Mouse (Mus musculus) activated CD4-positive, CD25-positive, alpha-beta regulatory T cell (primary cell): ENCODE results near the gene Zcchc7. TPM values are rescaled to one million over a fixed set of nuclear protein-coding genes. Genes with fewer than 3 reads are reported as not detected.

Experiments
- polyA plus RNA-seq, 2 experiments: library from polyadenylated mRNA; unstranded; fragments of 100-300 nt; shearing (Covaris generic); gene quantifications; one replicate each; pipeline ENCODE4 v1.2.1; 2017

The Zcchc7 gene
- 10 to 100 TPM; 68.6 to 87.7 TPM for polyA plus RNA-seq

DNA sequence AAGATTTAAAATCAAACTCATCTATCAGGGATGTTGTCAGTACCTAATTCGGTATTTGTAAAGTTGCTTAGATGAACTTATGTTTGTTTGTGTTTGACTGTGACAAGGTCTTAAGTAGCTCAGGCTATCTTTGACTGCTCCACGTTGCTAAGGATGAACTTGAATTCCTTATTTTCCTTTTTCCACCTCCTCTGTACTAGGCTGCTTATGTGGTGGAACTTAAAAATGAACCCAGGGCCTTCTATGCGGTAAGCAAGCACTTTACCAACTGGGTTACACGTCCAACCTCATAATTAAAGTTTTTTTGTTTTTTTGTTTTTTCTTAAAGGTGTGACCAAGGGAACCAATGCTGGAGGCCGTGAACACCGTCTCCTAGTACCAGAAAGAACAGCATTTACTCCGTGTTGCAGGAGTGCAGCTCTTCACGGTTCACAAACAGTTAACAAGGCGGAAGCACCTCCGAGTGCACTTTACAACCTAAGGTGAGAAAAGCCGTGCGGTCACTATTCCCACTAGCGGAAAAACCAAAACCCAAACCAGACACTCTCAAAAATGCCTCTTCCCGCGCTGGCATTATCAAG lies at the start of gene Zcchc7:
Gene Zcchc7 (plus strand): TSS at position 325 of the 581 bp plus-strand sequence.

GRCm38 (mm10) chr4:44709740-44710700 lies 45.7 kb upstream of the Zcchc7 start, which contains the start of gene Pax5:
Pax5 (minus strand) TSS chr4:44710487.

GRCm38 (mm10) chr4:44981280-44981973 lies 225.8 kb downstream of the Zcchc7 start, which contains the start of gene Grhpr:
Grhpr (plus strand) TSS chr4:44981395.

Other genes starting within 250 kb of the Zcchc7 start
- under 1 TPM; 0.06 to 0.07 TPM for gene Pax5, start 45.4 kb upstream of the Zcchc7 start, polyA plus RNA-seq
- gene Grhpr, start 225.5 kb downstream of the Zcchc7 start, polyA plus RNA-seq: 10 to 100 TPM; 33.2 to 47.1 TPM